Mouse (Mus musculus) cortical plate, adult 2 months (tissue): Measurements from ENCODE around the gene Nup98. TPM values are rescaled to one million over a fixed set of nuclear protein-coding genes. Genes with fewer than 3 reads are reported as not detected.

Experiments
- H3K27ac ChIP-seq: fragments of 200-500 bp; 2 replicates; pipeline ENCODE4 v1.5.1; 2012; ENCODE audit warnings: low read length, control low read depth, inconsistent platforms; ENCODE audit not compliant: insufficient read depth
- H3K4me1 ChIP-seq: fragments of 200-500 bp; 2 replicates; pipeline ENCODE4 v1.6.1; 2011; ENCODE audit warnings: low read length; ENCODE audit not compliant: control insufficient read depth, insufficient read depth
- H3K4me3 ChIP-seq: fragments of 200-500 bp; 2 replicates; pipeline ENCODE4 v1.5.1; 2011; ENCODE audit warnings: mild to moderate bottlenecking, low read length, control low read depth; ENCODE audit not compliant: insufficient read depth
- CTCF ChIP-seq: fragments of 200-500 bp; IDR thresholded peaks from 2 replicates; pipeline ENCODE4 v1.5.1; 2011; ENCODE audit warnings: mild to moderate bottlenecking, control low read depth, low read length; ENCODE audit not compliant: insufficient read depth; ENCODE audit errors: extremely low read depth
- POLR2A ChIP-seq: fragments of 200-500 bp; IDR thresholded peaks from 2 replicates; pipeline ENCODE4 v1.6.1; 2011; ENCODE audit warnings: mild to moderate bottlenecking, low read length, control low read depth; ENCODE audit not compliant: insufficient read depth; ENCODE audit errors: extremely low read depth
- polyA plus RNA-seq: library from polyadenylated mRNA; depleted of rRNA; stranded (reverse); fragments of >200 nt; gene quantifications from 2 replicates; pipeline ENCODE4 v1.2.3, GENCODE M21; 2012; rRNA removed

The Nup98 gene
- polyA plus RNA-seq, 1 experiment, result 17.1 TPM

GRCm38 (mm10) chr7:102081784-102082183, 128.2 kb downstream of the Nup98 start:
- Histone ChIP-seq H3K27ac (no peak overlapping the region), H3K4me3 (no peak overlapping the region), H3K4me1 (no peaks in the 10 kb centered on the region)
- no peak for TF ChIP-seq CTCF

GRCm38 (mm10) chr7:102080311-102080710, 129.7 kb downstream of the Nup98 start:
- Histone ChIP-seq H3K27ac (no peak overlapping the region), H3K4me1 (no peaks in the 10 kb centered on the region), H3K4me3 (no peak overlapping the region)
- TF ChIP-seq POLR2A (no peak), CTCF (no peak)

- Histone ChIP-seq H3K27ac (no peak overlapping the region), H3K4me1 (no peaks in the 10 kb centered on the region), H3K4me3 (no peak overlapping the region)
- TF ChIP-seq POLR2A, result no peak
- peak; percentile 68 for TF ChIP-seq CTCF
Measured at GRCm38 (mm10) chr7:102078517-102078916, 131.5 kb downstream of the Nup98 start.

- TF ChIP-seq CTCF, result peak; percentile 50
- TF ChIP-seq POLR2A, result no peak
- Histone ChIP-seq H3K27ac (no peak overlapping the region), H3K4me3 (no peak overlapping the region), H3K4me1 (no peaks in the 10 kb centered on the region)
Measured at GRCm38 (mm10) chr7:102076714-102077296, 133.2 kb downstream of the Nup98 start.

Other genes with a start within 250 kb of the Nup98 start
- 11.8 and 12.7 TPM in 2 replicates for gene Il18bp, start 191.5 kb downstream of the Nup98 start, polyA plus RNA-seq
- gene Rnf121, start 144.7 kb downstream of the Nup98 start, polyA plus RNA-seq, result 55.9 and 59.4 TPM in 2 replicates
- gene Xndc1, start 144.7 kb downstream of the Nup98 start, polyA plus RNA-seq, result 38.4 and 43.8 TPM in 2 replicates
- gene Xntrpc, start 144.5 kb downstream of the Nup98 start, polyA plus RNA-seq, result 1.9 and 2.8 TPM in 2 replicates
- 0.53 and 2.0 TPM in 2 replicates for gene Trpc2, start 127.1 kb downstream of the Nup98 start, polyA plus RNA-seq
- gene Art1, start 108.4 kb downstream of the Nup98 start, polyA plus RNA-seq, result 0.23 TPM in 1 of 2 replicates, not detected in the other
- gene Art5, start 100.7 kb downstream of the Nup98 start, polyA plus RNA-seq, result not detected in 2 replicates
- 0.04 TPM in 1 of 2 replicates, not detected in the other for gene Chrna10, start 93.3 kb downstream of the Nup98 start, polyA plus RNA-seq
- gene Pgap2, start within 50 bp of the Nup98 start, polyA plus RNA-seq, result 29.1 and 29.9 TPM in 2 replicates
- 50.9 and 55.1 TPM in 2 replicates for gene Rhog, start 45.9 kb upstream of the Nup98 start, polyA plus RNA-seq
- gene Stim1, start 57.6 kb upstream of the Nup98 start, polyA plus RNA-seq, result 75.4 and 75.7 TPM in 2 replicates
- 11.0 and 12.5 TPM in 2 replicates for gene Rrm1, start 231.5 kb upstream of the Nup98 start, polyA plus RNA-seq